Mouse (Mus musculus) spleen, adult 18-20 months (tissue): ENCODE results near the gene Ugcg.

Experiments used
- DNase-seq, 2 experiments: peaks; one replicate each; pipeline ENCODE4 v3.0.0; 2022; ENCODE audit warnings: mixed read lengths in 2 of 2

The Ugcg gene

GRCm38 (mm10) chr4:59231266-59232055 lies 42.4 kb downstream of the Ugcg start:
- no peak for DNase-seq

- no peak for DNase-seq
Observed at GRCm38 (mm10) chr4:59234014-59234413, 45.0 kb downstream of the Ugcg start.

DNA sequence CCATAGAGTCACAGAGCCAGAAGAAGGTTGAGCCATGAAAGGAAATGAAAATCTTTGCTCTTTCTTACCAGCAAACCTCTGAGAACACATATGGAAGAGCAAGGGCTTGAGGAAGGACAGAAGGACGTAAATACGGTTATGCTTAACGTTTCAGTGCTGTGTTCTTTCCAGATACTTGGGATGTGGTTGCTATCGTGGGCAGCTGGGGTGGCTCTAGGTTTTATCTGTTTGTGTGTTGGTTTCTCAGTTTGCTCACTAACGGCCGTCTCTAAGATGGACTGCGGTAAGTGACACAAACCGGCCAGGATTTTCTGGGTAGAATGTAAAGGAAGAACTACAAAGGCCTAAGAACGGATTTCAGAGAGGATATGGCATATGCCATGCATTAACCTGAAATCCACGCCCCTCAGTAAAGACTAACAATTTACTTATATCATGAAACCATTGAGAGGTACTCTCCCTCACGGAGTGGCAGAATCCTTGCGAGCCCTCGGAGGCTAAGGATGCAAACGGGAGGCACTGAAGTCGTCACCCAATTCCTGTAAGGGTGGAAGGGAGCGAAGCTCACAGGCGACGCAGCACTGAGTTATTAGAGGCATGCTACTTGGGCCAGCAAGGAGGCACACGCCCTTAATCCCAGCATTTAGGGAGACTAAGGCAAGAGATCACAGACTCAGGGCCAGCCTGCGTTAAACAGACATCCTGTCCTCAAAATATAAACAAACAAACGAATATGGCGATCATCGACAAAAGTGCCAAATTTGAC lies 45.6 kb downstream of the Ugcg start:
- no peak for DNase-seq

- peak in 1 of 2 experiments; percentile 2 for DNase-seq
Observed at GRCm38 (mm10) chr4:59236362-59236761, 47.3 kb downstream of the Ugcg start.

DNA sequence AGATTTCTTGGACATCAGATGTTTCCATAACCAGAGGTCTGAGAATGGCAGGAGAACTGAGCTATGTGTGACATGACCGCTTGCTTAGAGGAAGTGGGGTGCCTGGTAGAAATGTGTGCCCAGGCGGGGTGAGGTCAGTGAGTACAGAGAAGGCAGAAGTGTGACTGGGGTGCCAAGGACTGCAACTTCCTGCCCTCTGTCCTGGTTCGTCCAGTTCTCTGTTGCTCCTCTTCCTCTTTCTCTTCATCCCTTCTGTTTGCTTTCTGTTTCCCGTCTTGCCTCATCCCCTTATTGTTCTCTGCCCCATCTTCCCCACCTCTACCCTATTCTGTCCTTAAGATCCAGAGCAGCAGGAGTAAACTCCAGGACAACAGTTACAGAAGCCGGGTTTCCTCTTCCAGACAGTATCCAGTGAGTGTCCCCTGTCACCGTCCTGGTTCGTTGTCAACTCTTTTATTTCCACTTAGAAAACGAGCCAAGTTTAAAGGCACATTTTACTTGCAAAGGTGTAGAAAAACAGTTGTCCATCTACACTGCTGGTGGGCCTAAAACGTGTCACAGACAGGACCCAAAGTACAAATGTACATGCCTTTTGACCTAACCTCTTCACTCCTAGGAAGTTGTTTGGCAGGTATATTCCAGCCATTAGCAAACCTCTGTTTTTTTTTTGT lies 49.7 kb downstream of the Ugcg start:
- DNase-seq: peak in 1 of 2 experiments; percentile 52

DNA sequence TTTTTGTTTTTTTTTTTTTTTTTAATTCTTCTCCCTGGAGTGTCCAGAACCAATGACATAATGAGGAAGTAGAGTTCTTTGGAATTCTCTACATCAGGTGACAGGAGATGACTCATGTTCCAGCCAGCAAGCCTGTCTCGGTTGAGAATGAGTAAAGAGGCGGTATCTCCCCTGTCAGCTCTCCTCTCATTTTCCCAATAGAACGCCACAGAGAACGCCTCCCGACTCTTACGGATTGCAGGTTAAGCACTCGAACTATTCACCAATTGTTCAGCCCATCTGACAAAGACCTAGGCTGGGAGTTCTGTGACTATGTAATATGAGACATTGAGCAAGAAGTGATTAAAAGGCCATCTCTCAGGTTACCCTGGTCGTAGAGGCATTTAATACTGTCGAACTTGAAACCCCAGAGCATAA lies 50.3 kb downstream of the Ugcg start:
- no peak for DNase-seq

DNA sequence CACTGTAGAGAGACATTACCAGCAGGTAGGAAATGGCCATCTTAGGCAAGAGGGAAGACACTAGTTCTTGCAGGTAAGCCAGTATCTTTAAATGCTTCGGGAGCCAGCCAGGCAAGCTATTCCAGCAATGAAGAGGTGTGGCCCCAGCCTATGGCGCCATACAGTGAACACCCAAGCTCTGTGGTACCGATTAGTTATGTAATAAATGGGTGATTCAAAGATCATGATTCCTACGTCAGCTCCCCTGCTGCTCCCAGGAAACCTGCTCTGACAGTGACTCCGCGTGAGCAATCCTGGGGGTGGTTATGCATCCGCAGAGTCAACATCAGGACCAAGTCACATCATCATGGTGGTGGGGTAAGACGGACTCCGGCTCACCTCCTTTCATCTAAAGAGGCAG lies 51.1 kb downstream of the Ugcg start:
- no peak for DNase-seq

DNA sequence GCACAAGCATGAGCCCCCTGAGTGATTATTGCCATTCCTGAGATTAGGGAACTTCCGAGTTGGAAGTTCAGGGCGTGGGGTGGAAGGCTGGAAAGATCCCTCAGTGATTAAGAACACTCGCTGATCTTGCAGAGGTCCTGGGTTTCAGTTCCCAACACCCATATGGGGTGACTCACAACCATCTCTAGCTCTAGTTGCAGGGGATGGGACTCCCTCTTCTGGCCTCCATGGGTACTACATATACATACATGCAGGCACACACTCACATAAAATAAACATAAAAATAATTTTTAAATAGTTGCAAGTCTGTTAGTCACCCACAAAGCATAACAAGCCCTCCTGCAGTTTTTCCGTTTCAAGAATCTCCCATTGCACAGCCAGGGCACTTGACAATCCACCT lies 52.0 kb downstream of the Ugcg start:
- DNase-seq: no peak

GRCm38 (mm10) chr4:59242221-59242620 lies 53.2 kb downstream of the Ugcg start:
- no peak for DNase-seq

DNA sequence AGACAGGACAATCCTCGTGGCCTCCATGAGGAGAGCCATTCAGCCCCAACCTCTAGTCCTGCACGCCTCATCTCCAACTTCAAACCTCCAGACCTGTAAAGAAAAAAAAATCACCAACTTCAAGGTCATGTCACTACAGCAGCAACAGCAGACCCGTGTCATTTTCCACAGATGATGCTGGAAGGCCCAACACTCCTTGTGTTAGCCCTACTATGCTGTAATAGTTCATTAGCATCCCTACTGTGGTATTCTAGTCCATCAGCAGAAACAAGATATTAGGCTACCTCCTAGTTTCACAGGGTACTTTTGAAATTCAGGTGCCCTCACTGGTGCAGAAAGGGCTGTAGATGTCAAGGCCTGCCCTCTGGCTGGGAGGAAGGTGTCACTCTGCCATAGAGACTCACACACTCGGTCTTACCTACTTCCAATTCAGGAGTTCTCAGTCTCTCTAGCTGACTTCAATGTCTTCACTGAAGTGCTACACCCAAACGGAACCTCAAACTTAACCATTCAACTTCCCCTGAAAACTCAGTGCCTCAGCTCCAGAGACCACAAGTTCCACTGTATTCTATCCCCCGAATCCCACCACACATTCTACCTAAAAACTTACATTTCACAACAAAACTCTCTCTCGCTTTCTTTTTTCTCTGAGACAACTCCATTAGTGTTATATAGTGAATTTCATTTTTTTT lies 54.9 kb downstream of the Ugcg start:
- DNase-seq: no peak

DNA sequence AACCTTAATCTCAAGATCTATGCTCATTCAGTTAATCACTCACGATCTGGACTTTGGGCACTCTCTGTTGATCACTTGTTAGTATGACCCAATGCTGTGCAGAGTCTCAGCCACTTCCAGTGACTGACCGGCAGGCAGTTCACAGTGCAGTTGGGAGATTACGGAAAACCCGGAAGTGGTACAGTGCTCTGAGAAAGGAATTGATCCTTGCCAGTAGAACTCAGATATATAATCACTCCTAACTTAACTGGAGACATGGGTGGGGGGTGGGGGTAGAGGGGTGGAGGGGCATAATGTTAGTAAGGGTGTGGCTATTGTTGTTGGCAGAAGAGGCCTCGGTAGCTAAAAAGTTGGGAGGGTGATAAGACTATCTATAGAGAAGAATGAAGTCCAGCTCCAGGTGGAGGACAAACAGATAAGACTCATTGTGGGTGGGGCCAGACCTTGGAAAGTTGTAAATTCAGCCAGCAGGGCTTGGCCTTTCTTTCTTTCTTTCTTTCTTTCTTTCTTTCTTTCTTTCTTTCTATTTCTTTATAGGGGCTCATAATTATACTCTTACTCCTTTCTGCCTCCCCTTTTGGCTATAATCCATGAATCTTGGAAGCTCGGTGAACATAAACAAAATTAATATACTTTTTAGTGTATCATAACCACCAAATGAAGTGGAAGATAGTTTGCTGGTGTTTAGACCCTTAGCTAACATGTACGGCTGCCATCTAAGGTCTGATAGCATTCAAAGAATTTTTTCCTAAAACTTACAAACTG lies 55.9 kb downstream of the Ugcg start:
- no peak for DNase-seq

- DNase-seq: no peak
Observed at GRCm38 (mm10) chr4:59245776-59246175, 56.7 kb downstream of the Ugcg start.

- no peak for DNase-seq
Observed at GRCm38 (mm10) chr4:59247545-59247944, 58.5 kb downstream of the Ugcg start.

- no peak for DNase-seq
Observed at GRCm38 (mm10) chr4:59248035-59248434, 59.0 kb downstream of the Ugcg start.

DNA sequence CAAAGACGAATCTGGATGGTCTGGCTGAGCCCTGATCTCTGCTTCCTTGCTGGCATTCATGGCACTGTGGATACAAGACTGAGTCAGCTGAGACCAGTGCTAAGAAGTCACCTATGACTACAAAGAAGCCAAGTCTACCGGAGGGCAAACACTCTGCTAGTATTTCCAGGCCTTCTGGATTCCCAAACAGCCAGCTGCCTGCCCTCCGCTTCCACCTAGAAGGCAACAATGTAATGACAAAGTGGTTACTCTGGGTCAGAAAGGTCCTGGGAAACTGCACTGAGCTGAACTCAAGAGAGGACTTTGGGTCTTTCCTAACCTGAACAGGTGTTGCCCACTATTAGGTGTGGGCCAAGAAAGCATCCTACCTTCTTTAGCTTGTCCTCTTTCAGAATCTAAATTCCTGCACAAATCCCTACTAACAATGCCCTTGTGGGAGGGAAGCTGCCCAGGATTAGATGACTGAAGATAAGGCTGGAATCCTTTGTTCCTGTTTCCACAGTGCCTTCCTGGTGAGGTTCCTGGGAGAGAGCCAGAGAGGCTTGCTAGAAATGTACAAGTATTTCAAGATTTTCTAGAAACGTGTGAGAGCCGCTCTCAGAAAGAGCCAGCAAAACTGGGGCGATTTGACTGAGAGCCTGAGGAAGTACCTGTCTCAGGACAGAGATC lies 63.5 kb downstream of the Ugcg start:
- no peak for DNase-seq

GRCm38 (mm10) chr4:59253055-59253434 lies 64.0 kb downstream of the Ugcg start:
- DNase-seq: no peak

GRCm38 (mm10) chr4:59254397-59254796 lies 65.3 kb downstream of the Ugcg start:
- peak in 1 of 2 experiments; percentile 36 for DNase-seq

- no peak for DNase-seq
Observed at GRCm38 (mm10) chr4:59255988-59256387, 66.9 kb downstream of the Ugcg start.

DNA sequence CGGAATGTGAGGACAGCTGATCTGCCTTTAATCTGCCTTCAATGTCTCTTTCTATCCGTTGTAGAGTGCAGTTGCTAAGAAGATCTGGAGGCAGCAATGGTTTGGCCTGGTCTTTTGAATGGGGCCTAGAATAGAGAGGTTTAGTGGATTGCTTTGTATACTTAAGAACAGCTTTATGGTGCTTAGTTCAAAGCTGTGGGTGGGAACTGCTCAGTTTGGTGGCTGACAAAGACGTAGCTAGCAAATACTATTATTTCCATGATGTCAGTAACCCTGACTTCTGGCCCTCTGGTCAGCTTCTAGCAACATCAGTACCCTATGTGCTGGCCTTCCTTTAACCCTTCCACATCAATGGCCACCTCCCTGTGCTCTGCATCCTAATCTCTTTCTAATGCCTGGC lies 68.8 kb downstream of the Ugcg start:
- DNase-seq: no peak

DNA sequence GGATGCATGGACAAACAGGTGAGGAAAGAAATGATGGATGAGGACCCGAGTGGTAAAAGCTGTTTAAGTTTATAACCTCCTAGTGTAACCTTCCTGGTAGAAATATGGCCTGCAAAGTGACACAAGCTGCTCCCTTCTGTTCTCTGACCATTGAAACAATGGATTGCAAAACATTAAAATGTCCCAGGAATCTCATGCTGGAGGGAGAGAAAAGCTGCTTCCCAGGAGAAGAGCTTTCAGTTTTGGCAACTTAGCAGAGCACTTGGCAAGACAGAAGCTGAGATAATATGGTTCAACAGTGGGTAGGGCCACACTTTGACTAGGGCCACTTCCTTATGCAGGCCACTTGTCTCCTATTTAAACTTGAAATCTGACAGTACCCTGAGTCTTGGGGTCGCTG lies 69.7 kb downstream of the Ugcg start:
- no peak for DNase-seq

DNA sequence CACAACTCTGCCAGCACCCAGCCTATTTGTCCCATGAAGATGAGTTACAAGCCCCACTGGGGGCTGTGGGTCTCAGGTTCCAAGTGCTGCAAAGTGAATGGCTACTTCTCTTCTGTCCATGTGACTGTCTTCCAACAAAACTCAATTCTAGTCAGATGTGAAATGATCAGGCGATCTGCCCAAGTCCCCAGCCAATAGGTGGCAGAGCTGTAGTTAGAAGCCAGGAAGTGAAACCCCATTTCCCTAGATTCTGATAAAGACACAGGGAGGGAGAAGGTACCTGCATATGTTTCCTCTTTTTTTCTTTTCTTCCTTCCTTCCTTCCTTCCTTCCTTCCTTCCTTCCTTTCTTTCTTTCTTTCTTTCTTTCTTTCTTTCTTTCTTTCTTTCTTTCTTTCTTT lies 70.7 kb downstream of the Ugcg start:
- peak in 1 of 2 experiments; percentile 34 for DNase-seq
